Comparison of ENCODE assay signal across 9 mouse cellular contexts in genomic region chr3:133754911-133755259, GRCm38 (mm10).
A peak's percentile ranks its signal among the peaks of the same experiment; 100 is the strongest.
DNase-seq lines count a peak whose midpoint lies in the region; ATAC-seq and TF ChIP-seq lines count a peak whose summit lies in the region.
"Had no signal": no experiment of that assay in that cellular context is flagged by ENCODE, and none has a peak within 500 bp of the region (broad histone marks: within the 10 kb centered on the region; RNA-seq: fewer than 3 reads in every experiment).

No protein-coding gene starts in this region.

- H3K9ac ChIP-seq in lung, embryonic 15.5 days, result no peak overlapping the region
- H3K9ac ChIP-seq: liver, embryonic 15.5 days had no signal

- H3K27ac ChIP-seq in lung, embryonic 15.5 days, result peak overlapping the region; percentile 35; the same call in 1 of the 2 replicates
- H3K27ac ChIP-seq: liver, embryonic 15.5 days had no signal

- TF ChIP-seq CTCF in lung, adult 2 months (IDR thresholded peaks at IDR 0.05; ENCODE audit: insufficient read depth, low read length), result no peak

- ATAC-seq in granulocyte monocyte progenitor cell, adult 5-6 weeks (replicated peaks; ENCODE audit: poor library complexity, severe bottlenecking), result peak; percentile 59
- ATAC-seq in lung, embryonic 15.5 days (ENCODE audit: borderline replicate concordance, extremely low read depth, low FRiP score, low TSS enrichment), result no peak

- no peaks in the 10 kb centered on the region for H3K27me3 ChIP-seq in lung, embryonic 15.5 days
- H3K27me3 ChIP-seq: liver, embryonic 15.5 days had no signal

- H3K4me1 ChIP-seq in lung, adult 2 months (ENCODE audit: control insufficient read depth, insufficient read depth, low read length), result peaks cover 18% of the 10 kb centered on the region
- H3K4me1 ChIP-seq in lung, embryonic 15.5 days, result peaks cover 36% of the 10 kb centered on the region
- H3K4me1 ChIP-seq: liver, embryonic 15.5 days had no signal

- no peak overlapping the region for H3K4me3 ChIP-seq in lung, adult 2 months (replicated peaks; ENCODE audit: extremely low read depth, low read depth, low read length)
- H3K4me3 ChIP-seq in lung, embryonic 15.5 days, result no peak overlapping the region
- H3K4me3 ChIP-seq: liver, embryonic 15.5 days had no signal

- DNase-seq in lung, adult 2 months, result peak; percentile 15
- DNase-seq in lung, postnatal 25 days (ENCODE audit: low spot score), result no peak
- DNase-seq in cerebellum, postnatal 10 days, result peak; percentile 89 to 94
- peak; percentile 75 for DNase-seq in kidney, postnatal 10 days
- peak; percentile 58 for DNase-seq in ovary, postnatal 36 days (ENCODE audit: low spot score)
- no peak for DNase-seq in spleen, postnatal 14 days (ENCODE audit: low spot score in 2 of 2)

- peak overlapping the region; percentile 18 for H3K4me2 ChIP-seq in lung, embryonic 15.5 days
- H3K4me2 ChIP-seq: liver, embryonic 15.5 days had no signal

- H3K9me3 ChIP-seq in lung, embryonic 15.5 days, result no peaks in the 10 kb centered on the region
- H3K9me3 ChIP-seq: liver, embryonic 15.5 days had no signal

- WGBS in lung, adult 2 months, result 5% methylated on average over 3 of the region's 3 CpGs
- WGBS in lung, embryonic 15.5 days, result 12% methylated on average over 3 of the region's 3 CpGs

- no peaks in the 10 kb centered on the region for H3K36me3 ChIP-seq in lung, embryonic 15.5 days
- H3K36me3 ChIP-seq: liver, embryonic 15.5 days had no signal

- no peak for TF ChIP-seq POLR2A in lung, adult 2 months (IDR thresholded peaks at IDR 0.05; ENCODE audit: borderline replicate concordance, extremely low read depth, low read depth, low read length)

Comparison
In these comparisons a context has a peak if more than half of its experiments do, and no peak if none do; other contexts are left out.
1. DNase-seq: peak in lung, adult 2 months (single experiment), cerebellum, postnatal 10 days (2 of 2), kidney, postnatal 10 days (single experiment) and ovary, postnatal 36 days (single experiment); none in lung, postnatal 25 days (single experiment) and spleen, postnatal 14 days (0 of 2).